In the genomic region with DNA sequence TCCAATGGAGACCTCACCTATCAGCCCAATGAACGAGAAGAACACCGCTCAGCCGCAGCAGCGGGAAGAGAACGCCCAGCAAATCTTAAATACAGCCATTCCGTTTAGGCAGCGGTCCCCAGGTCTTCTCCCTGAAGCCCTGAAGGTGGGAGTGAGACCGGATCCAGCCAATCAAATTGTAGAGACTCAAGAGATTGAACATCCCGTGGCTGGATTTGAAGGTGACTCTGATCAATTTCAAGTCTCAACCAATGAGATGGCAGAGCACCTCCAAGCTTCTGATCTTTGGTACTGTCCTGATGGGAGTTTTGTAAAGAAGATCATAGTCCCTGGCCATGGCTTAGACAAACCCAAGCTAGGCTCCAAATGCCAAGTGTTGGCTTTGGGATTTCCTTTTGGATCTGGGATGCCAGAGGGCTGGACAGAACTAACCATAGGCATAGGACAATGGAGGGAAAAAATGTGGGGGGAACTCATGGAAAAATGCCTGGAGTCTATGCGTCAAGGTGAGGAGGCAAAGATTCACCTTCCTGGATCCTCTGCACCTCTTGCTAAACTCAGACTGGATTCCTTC, we compare ENCODE assay signal across 8 mouse cellular contexts. TPM values are rescaled to one million over a fixed set of nuclear protein-coding genes. Genes with fewer than 3 reads are reported as not detected.
DNase-seq lines count a peak whose midpoint lies in the region; ATAC-seq and TF ChIP-seq lines count a peak whose summit lies in the region.

No protein-coding gene starts in this region.

- peak overlapping the region; percentile 59 for H3K4me3 ChIP-seq in kidney, embryonic 15.5 days (replicated peaks)
- peak overlapping the region; percentile 74 for H3K4me3 ChIP-seq in bone marrow macrophage, adult 2 months (ENCODE audit: insufficient read depth, low read length)
- H3K4me3 ChIP-seq in hindbrain, embryonic 13.5 days, result peak overlapping the region; percentile 56
- peak overlapping the region; percentile 62 for H3K4me3 ChIP-seq in midbrain, embryonic 16.5 days (ENCODE audit: low read depth, low read length)

- WGBS in kidney, embryonic 15.5 days, result 42% methylated on average over 10 of the region's 10 CpGs
- 45% methylated on average over 10 of the region's 10 CpGs for WGBS in hindbrain, embryonic 13.5 days
- WGBS in midbrain, embryonic 16.5 days, result 50% methylated on average over 10 of the region's 10 CpGs

- peaks cover 51% of the 10 kb centered on the region for H3K4me1 ChIP-seq in kidney, embryonic 15.5 days
- peaks cover 65% of the 10 kb centered on the region for H3K4me1 ChIP-seq in bone marrow macrophage, adult 2 months (ENCODE audit: control insufficient read depth, insufficient read depth, low read length)
- H3K4me1 ChIP-seq in hindbrain, embryonic 13.5 days (replicated peaks), result peaks cover 50% of the 10 kb centered on the region
- H3K4me1 ChIP-seq in midbrain, embryonic 16.5 days (ENCODE audit: control insufficient read depth, insufficient read depth, low read length), result peaks cover 29% of the 10 kb centered on the region

- TF ChIP-seq CTCF in bone marrow macrophage, adult 2 months (IDR thresholded peaks at IDR 0.05; ENCODE audit: low read depth, low read length), result no peak

- peak overlapping the region; percentile 63 for H3K9ac ChIP-seq in kidney, embryonic 15.5 days
- H3K9ac ChIP-seq in hindbrain, embryonic 13.5 days, result peak overlapping the region; percentile 72
- H3K9ac ChIP-seq in midbrain, embryonic 16.5 days (ENCODE audit: low read depth, low read length), result peak overlapping the region; percentile 70

- TF ChIP-seq POLR2A in bone marrow macrophage, adult 2 months (IDR thresholded peaks at IDR 0.05; ENCODE audit: borderline replicate concordance, low read depth, low read length), result no peak

- peaks cover 16% of the 10 kb centered on the region for H3K36me3 ChIP-seq in kidney, embryonic 15.5 days
- peaks cover 20% of the 10 kb centered on the region for H3K36me3 ChIP-seq in hindbrain, embryonic 13.5 days
- peaks cover 13% of the 10 kb centered on the region for H3K36me3 ChIP-seq in midbrain, embryonic 16.5 days (ENCODE audit: control insufficient read depth, insufficient read depth, low read length)

- peak overlapping the region; percentile 75; the same call in 1 of the 2 replicates for H3K27ac ChIP-seq in kidney, embryonic 15.5 days
- H3K27ac ChIP-seq in bone marrow macrophage, adult 2 months (ENCODE audit: insufficient read depth, low read depth, low read length), result no peak overlapping the region
- 0 out of 2 replicates have a peak overlapping the region, but pooled peaks have one; percentile 74 for H3K27ac ChIP-seq in hindbrain, embryonic 13.5 days
- H3K27ac ChIP-seq in midbrain, embryonic 16.5 days (ENCODE audit: low read length), result peak overlapping the region; percentile 76; the same call in 1 of the 2 replicates

- intact Hi-C loops in left cerebral cortex, postnatal 14 days (cut with DNase I), result no loop called here

- H3K4me2 ChIP-seq in kidney, embryonic 15.5 days, result peak overlapping the region; percentile 73
- peak overlapping the region; percentile 85 for H3K4me2 ChIP-seq in hindbrain, embryonic 13.5 days
- H3K4me2 ChIP-seq in midbrain, embryonic 16.5 days (ENCODE audit: low read length), result peak overlapping the region; percentile 70

- H3K27me3 ChIP-seq in kidney, embryonic 15.5 days, result no peaks in the 10 kb centered on the region
- H3K27me3 ChIP-seq in hindbrain, embryonic 13.5 days, result no peaks in the 10 kb centered on the region
- H3K27me3 ChIP-seq in midbrain, embryonic 16.5 days (ENCODE audit: control insufficient read depth, insufficient read depth, low read depth, low read length), result no peaks in the 10 kb centered on the region

- no peak for DNase-seq in kidney, adult 8-10 months
- DNase-seq in adrenal gland, postnatal 14 days, result no peak
- DNase-seq in left cerebral cortex, postnatal 14 days (ENCODE audit: low spot score in 2 of 2), result no peak
- DNase-seq in right cerebral cortex, postnatal 10 days (ENCODE audit: low spot score in 2 of 2), result no peak

- no peak for ATAC-seq in kidney, embryonic 15.5 days (replicated peaks; ENCODE audit: low FRiP score)
- no peak for ATAC-seq in hindbrain, embryonic 13.5 days (ENCODE audit: low FRiP score)
- no peak for ATAC-seq in midbrain, embryonic 16.5 days

- no peaks in the 10 kb centered on the region for H3K9me3 ChIP-seq in kidney, embryonic 15.5 days (replicated peaks)
- no peaks in the 10 kb centered on the region for H3K9me3 ChIP-seq in hindbrain, embryonic 13.5 days
- H3K9me3 ChIP-seq in midbrain, embryonic 16.5 days (replicated peaks; ENCODE audit: control insufficient read depth, low read length, poor library complexity, severe bottlenecking), result no peaks in the 10 kb centered on the region

RNA-seq across cellular contexts. Expression of gene Fkbpl, which starts 0.8 kb away (rescaled TPM):
- 17.2 and 18.4 TPM in 2 replicates for polyA plus RNA-seq in kidney, embryonic 15.5 days (2015; fragmentation: Nextera tagmentation; extraction: Ambion mirVana)
- 22.4 and 22.9 TPM in 2 replicates for polyA plus RNA-seq in bone marrow macrophage, adult 2 months (2012; ENCODE audit: insufficient read depth, insufficient read length, missing spikeins)
- 16.9 and 17.6 TPM in 2 replicates for polyA plus RNA-seq in hindbrain, embryonic 13.5 days (2015; fragmentation: Nextera tagmentation; extraction: Ambion mirVana)
- 15.4 and 17.9 TPM in 2 replicates for polyA plus RNA-seq in midbrain, embryonic 16.5 days (2015; fragmentation: Nextera tagmentation; extraction: Ambion mirVana)
- 11.5 and 12.5 TPM in 2 replicates for total RNA-seq in adrenal gland, postnatal 14 days (2021)
- 10 to 100 TPM; 16.1 to 16.7 TPM for total RNA-seq in left cerebral cortex, postnatal 14 days (2021)

RNA-seq across cellular contexts. Expression of gene Atf6b, which starts 1.6 kb away (rescaled TPM):
- 86.2 and 98.2 TPM in 2 replicates for polyA plus RNA-seq in kidney, embryonic 15.5 days (2015; fragmentation: Nextera tagmentation; extraction: Ambion mirVana)
- 42.6 and 62.7 TPM in 2 replicates for polyA plus RNA-seq in bone marrow macrophage, adult 2 months (2012; ENCODE audit: insufficient read depth, insufficient read length, missing spikeins)
- polyA plus RNA-seq in hindbrain, embryonic 13.5 days (2015; fragmentation: Nextera tagmentation; extraction: Ambion mirVana), result 117 and 122 TPM in 2 replicates
- polyA plus RNA-seq in midbrain, embryonic 16.5 days (2015; fragmentation: Nextera tagmentation; extraction: Ambion mirVana), result 119 and 123 TPM in 2 replicates
- 43.5 and 52.1 TPM in 2 replicates for total RNA-seq in adrenal gland, postnatal 14 days (2021)
- 10 to 100 TPM; 76.4 to 80.3 TPM for total RNA-seq in left cerebral cortex, postnatal 14 days (2021)

RNA-seq across cellular contexts. Expression of gene Prrt1, which starts 16.0 kb away (rescaled TPM):
- polyA plus RNA-seq in kidney, embryonic 15.5 days (2015; fragmentation: Nextera tagmentation; extraction: Ambion mirVana), result 0.24 and 0.35 TPM in 2 replicates
- polyA plus RNA-seq in bone marrow macrophage, adult 2 months (2012; ENCODE audit: insufficient read depth, insufficient read length, missing spikeins), result 0.76 and 1.3 TPM in 2 replicates
- polyA plus RNA-seq in hindbrain, embryonic 13.5 days (2015; fragmentation: Nextera tagmentation; extraction: Ambion mirVana), result 5.5 and 5.6 TPM in 2 replicates
- polyA plus RNA-seq in midbrain, embryonic 16.5 days (2015; fragmentation: Nextera tagmentation; extraction: Ambion mirVana), result 10.3 and 11.5 TPM in 2 replicates
- total RNA-seq in adrenal gland, postnatal 14 days (2021), result 8.7 and 12.4 TPM in 2 replicates
- 100 to 1,000 TPM; 195 to 228 TPM for total RNA-seq in left cerebral cortex, postnatal 14 days (2021)

RNA-seq across cellular contexts. Expression of gene Ppt2, which starts 17.0 kb away (rescaled TPM):
- polyA plus RNA-seq in kidney, embryonic 15.5 days (2015; fragmentation: Nextera tagmentation; extraction: Ambion mirVana), result 36.5 and 39.1 TPM in 2 replicates
- polyA plus RNA-seq in bone marrow macrophage, adult 2 months (2012; ENCODE audit: insufficient read depth, insufficient read length, missing spikeins), result 101 and 118 TPM in 2 replicates
- polyA plus RNA-seq in hindbrain, embryonic 13.5 days (2015; fragmentation: Nextera tagmentation; extraction: Ambion mirVana), result 21.7 and 22.7 TPM in 2 replicates
- polyA plus RNA-seq in midbrain, embryonic 16.5 days (2015; fragmentation: Nextera tagmentation; extraction: Ambion mirVana), result 19.9 and 21.0 TPM in 2 replicates
- total RNA-seq in adrenal gland, postnatal 14 days (2021), result 49.7 and 50.0 TPM in 2 replicates
- total RNA-seq in left cerebral cortex, postnatal 14 days (2021), result 10 to 100 TPM; 39.3 to 45.7 TPM

RNA-seq across cellular contexts. Expression of gene Tnxb, which starts 25.0 kb away (rescaled TPM):
- 0.35 and 0.75 TPM in 2 replicates for polyA plus RNA-seq in kidney, embryonic 15.5 days (2015; fragmentation: Nextera tagmentation; extraction: Ambion mirVana)
- not detected in 2 replicates for polyA plus RNA-seq in bone marrow macrophage, adult 2 months (2012; ENCODE audit: insufficient read depth, insufficient read length, missing spikeins)
- polyA plus RNA-seq in hindbrain, embryonic 13.5 days (2015; fragmentation: Nextera tagmentation; extraction: Ambion mirVana), result 0.09 TPM in 2 replicates
- 0.14 and 0.15 TPM in 2 replicates for polyA plus RNA-seq in midbrain, embryonic 16.5 days (2015; fragmentation: Nextera tagmentation; extraction: Ambion mirVana)
- total RNA-seq in adrenal gland, postnatal 14 days (2021), result 39.8 and 41.0 TPM in 2 replicates
- 1 to 10 TPM; 1.5 to 1.8 TPM for total RNA-seq in left cerebral cortex, postnatal 14 days (2021)
